Mouse (Mus musculus) embryo, embryonic 10.5 days (tissue): Measurements from ENCODE around the gene Lmtk3.

Source experiments
- DNase-seq: peaks from one replicate; pipeline ENCODE4 v3.0.0-alpha.2; 2015; ENCODE audit warnings: low spot score

Gene Lmtk3

GRCm38 (mm10) chr7:45783511-45784091 lies at the start of gene Lmtk3:
Gene Lmtk3, plus strand, starts transcription at chr7:45783738.
- peak; percentile 85 for DNase-seq

GRCm38 (mm10) chr7:45739162-45739763 lies 44.3 kb upstream of the Lmtk3 start:
- DNase-seq: peak; percentile 94

DNA sequence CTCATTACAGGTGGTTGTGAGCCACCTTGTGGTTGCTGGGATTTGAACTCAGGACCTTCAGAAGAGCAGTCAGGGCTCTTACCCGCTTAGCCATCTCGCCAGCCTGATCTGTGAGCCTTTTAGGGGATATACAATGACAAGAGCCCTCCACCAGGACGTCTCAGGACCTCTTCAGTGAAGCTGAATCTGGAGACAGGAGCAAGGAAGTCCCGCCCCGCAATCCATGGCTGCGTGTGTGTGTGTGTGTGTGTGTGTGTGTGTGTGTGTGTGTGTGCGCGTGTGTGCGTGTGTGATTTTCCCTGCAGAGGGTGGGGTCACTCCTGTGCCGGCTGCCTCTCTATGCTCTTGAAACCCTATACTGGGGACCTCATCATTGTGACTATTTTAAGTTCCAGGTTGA lies 43.7 kb upstream of the Lmtk3 start:
- no peak for DNase-seq

GRCm38 (mm10) chr7:45741308-45741707 lies 42.2 kb upstream of the Lmtk3 start:
- no peak for DNase-seq

GRCm38 (mm10) chr7:45741777-45742176 lies 41.8 kb upstream of the Lmtk3 start:
- DNase-seq: no peak

DNA sequence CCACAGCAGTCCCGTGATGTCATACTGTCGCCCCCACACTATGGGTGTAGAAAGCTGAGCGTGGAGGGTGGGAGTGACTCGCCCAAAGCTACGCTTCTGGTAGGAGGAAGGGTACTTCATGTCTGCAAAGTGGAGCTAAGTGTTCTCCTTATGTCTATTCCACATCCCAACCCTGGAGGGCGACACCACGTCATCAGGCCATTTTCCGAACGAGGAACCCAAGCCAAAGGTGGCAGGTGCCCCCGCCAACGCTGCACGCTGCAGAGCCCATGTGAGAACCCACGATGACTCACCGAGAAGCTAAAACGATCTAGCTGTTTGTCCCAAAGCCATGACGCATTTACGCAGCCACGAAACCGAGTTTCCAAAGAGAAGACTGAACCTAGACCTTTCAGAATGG lies 41.2 kb upstream of the Lmtk3 start:
- DNase-seq: no peak

DNA sequence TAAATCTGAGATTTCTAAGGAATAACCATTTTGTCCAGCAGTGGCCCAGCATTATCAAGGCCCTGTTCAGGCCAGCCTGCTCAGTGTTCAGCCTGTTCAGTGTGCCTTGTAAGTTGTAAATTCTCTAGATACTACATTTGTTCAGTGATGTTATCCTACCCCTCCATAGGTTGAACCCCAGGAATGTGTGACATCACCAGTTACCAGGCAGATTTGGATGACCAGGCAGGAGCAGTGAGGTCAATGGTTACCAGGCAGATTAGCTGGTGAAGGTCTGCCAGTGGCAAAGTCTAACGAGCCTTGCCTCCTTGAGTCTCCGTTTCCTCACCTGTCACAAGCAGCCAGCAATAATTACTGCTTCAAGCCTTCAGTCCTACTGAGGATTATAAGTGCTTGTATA lies 39.2 kb upstream of the Lmtk3 start:
- peak; percentile 80 for DNase-seq

GRCm38 (mm10) chr7:45746518-45746917 lies 37.0 kb upstream of the Lmtk3 start:
- no peak for DNase-seq

GRCm38 (mm10) chr7:45747450-45747849 lies 36.1 kb upstream of the Lmtk3 start:
- no peak for DNase-seq

GRCm38 (mm10) chr7:45748110-45748509 lies 35.4 kb upstream of the Lmtk3 start:
- no peak for DNase-seq

DNA sequence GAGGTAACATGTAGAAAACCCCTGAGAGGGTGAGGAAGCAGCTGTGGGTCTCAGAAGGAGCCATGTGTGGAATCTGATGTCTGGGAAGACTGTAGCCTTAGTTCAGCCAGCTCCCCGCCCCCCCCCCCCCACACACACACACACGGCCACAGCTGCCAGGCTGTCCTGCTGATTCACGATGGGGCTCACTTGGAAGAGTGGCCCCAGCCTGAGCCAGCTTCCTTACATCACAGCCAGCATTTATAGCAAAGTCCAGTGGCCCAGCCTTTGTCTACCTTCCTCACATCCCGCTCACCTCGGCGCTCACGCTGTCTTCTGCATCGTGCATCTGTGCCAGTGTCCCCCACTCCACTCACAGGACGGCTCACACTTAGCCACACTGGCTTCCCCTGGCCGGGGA lies 34.1 kb upstream of the Lmtk3 start:
- DNase-seq: no peak

GRCm38 (mm10) chr7:45750162-45750561 lies 33.4 kb upstream of the Lmtk3 start:
- DNase-seq: no peak

- DNase-seq: no peak
These were observed 27.8 kb upstream of the Lmtk3 start for GRCm38 (mm10) chr7:45755703-45756102.

DNA sequence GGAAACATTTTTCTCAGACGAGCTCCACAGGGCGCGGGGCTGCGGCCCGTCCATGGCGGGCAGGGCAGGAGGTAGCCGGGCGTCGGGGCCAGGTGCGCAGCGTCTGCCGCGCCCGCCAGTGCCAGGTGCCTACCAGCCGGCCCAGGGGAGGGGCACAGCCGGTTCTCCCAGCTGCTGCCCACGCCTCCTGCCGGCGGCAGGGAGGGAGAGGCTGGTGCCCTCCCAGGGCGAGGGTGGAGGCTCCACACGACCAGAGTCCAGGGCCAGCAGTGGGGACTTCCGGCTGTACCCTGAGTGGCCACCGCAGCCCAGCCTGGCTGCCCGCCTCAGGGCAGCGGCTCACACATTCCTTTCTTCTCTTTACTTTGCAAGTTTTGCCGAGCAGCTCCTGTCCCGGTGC lies 24.1 kb upstream of the Lmtk3 start:
- DNase-seq: peak; percentile 22

DNA sequence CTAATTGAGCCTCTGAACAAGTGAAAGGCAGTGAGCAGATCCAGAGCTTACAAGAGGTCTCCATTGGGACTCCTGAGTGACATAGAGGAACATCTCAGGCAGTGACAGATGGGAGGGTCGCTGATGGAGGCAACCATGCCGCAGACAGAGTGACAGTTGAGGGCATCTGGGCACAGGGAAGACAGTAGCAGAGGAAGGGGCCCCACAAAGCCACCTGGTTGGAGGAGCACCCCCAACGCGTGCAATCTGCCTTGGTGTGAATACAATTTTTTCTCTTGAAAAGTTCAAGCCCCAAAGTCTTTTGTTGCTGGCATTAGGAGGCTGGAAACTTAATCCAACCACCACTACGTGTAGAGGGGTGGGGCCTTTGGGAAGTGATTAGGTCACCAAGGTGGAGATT lies 23.4 kb upstream of the Lmtk3 start:
- no peak for DNase-seq

DNA sequence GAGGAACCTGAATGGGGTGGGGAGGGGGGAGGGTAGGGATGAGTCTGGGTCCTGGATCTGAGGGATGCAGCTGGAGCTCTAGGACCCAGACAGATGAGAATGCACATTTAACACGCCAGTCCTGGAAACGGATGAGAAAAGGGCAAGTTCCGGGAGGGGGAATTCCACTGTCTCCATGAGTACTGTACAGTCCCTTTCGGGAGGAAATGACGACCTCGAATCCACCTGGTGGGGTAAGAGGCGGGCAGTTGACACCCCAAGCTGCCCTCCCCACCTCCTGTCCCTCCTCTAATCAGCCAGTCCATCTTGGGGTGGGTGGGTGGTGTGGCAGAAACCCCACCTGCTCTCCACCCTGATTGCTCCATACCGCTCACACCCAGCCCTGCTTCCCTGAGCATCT lies 17.5 kb upstream of the Lmtk3 start:
- no peak for DNase-seq

DNA sequence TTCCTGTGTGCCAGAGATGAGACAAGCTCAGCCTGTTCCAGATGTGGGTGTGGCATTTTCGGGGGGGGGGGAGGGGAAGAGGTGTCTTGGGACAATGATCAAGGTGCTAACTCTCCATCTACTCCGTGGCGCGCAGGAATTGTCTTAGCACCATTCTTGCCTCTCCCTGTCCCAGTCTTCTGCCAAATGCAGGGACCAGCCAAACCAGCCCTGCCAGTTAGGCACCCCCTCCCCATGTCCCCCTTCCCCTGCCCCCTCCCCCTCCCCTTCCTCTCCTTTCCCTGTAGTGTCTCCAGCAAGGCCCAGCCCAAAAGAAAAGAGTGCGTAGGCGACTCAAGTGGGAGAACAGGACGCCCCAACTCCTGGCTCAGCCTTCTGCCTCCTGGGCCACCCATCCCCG lies 16.8 kb upstream of the Lmtk3 start:
- DNase-seq: no peak

DNA sequence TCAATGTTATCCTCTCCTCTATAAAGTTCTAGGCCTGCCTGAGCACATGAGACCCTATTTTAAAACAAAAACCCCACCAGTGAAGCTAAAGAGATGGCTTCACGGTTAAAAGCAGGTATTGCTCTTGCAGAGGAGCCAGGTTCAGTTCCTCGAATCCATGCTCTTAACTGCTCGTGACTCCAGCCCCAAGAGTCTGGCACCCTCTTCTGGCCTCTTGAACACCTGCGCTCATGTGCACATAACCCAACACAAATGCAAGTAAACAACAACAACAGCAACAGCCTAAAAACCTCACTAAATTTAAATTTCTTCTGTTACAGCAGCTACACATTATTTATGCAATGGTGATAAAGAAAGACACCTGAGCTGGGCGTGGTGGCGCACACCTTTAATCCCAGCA lies 16.0 kb upstream of the Lmtk3 start:
- DNase-seq: no peak

DNA sequence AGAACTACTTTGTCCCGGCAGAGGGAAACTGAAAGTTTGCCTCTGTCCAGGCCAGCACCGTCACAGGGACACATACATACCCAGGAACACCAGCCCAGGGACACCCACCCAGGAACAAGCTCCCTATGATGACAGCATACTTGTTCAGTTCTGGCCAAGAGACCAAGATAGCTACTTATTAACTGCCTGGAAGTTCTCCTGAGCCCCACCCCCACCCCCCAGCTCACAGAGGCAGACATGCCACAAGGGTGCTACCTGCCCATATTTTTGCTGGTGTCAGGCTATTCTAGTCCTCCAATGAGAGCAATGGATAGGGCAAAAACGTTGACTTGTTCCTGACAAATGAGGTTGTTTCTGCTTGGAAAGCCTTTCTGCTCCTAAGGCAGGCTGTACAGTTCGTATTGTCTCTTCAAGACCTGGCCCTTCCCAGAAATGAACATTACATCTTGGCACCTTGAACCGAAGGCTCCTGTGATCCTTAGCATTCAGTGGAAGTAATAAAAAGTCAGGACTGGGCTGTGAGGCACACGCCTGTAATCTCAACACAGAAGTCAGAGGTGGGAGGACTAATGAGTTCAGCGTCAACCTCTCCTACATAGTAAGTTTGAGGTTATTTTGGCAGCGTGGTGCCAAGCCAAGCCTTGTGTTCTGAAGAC lies 13.0 kb upstream of the Lmtk3 start:
- no peak for DNase-seq

- no peak for DNase-seq
These were observed 12.4 kb upstream of the Lmtk3 start for GRCm38 (mm10) chr7:45771101-45771500.

GRCm38 (mm10) chr7:45775237-45775636 lies 8.3 kb upstream of the Lmtk3 start:
- no peak for DNase-seq

GRCm38 (mm10) chr7:45779081-45779641 lies 4.4 kb upstream of the Lmtk3 start:
- DNase-seq: no peak

DNA sequence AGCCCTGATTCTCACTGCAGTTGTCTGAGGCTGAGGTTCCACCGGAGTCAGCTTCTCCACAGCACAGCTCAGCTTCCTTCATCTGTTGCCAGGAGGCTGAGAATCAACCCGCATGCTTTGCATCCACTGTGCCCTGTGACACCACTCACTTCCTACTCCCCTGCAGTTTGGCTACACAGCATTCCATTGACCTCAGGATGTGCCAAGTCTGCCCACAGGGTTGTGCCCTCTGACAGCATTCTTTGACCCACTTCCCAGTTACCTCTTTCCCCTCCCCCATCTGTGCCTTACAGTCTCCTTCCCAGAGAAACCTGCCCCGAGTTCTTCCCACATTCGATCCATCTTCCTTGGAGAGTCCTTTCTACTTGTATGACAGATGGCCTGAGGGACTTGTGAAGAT lies 1.3 kb upstream of the Lmtk3 start:
- DNase-seq: no peak
